Mouse (Mus musculus) mouse embryonic stem cell (cell line): ENCODE data around the gene 5730409E04Rik.

Experiments
- in situ Hi-C, 2 experiments: fragments of 300-500 bp; cut with MboI; formaldehyde crosslinking; loops; 1 replicate in 1 of 2; 3 replicates in 1 of 2; pipeline ENCODE4 v1.14.3; 2019 to 2020; ENCODE audit warnings: low sequenced_read_pairs in 2 of 2, low pct_unique_long_range_greater_than_20kb in 1 of 2, mixed read lengths in 1 of 2; ENCODE audit not compliant: unreplicated experiment in 1 of 2

Gene 5730409E04Rik

DNA sequence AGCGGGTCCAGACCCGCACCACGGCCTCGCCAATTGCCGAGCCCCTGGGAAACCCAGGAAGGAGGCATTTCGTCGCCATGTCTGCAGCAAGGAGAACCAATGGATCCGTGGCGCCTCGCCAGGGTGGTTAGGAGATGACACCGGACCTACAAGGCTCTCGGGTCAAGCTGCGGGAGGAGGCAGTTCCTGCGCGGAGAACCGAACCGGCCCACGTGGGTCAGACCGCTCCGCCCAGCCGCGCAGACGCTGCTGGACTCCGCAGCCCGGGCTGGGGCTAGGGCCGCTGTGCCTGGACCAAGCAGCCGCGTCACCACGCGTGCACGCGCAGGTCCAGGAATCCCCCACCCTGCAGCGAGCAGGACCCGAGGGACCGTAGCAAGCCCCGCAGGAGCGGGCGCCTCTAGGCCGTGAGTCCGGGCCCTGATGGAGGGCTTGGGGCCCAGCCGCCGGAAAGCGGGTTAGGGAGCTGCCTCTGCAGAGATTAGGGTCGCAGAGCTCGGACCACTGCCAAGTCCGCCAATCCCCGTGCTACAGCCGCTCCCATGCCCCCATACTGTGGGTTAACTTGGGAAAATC, at the start of gene 5730409E04Rik:
Gene 5730409E04Rik, plus strand, starts transcription at position 213 of the 576 bp plus-strand sequence.
- in situ Hi-C loops: no loop called here

DNA sequence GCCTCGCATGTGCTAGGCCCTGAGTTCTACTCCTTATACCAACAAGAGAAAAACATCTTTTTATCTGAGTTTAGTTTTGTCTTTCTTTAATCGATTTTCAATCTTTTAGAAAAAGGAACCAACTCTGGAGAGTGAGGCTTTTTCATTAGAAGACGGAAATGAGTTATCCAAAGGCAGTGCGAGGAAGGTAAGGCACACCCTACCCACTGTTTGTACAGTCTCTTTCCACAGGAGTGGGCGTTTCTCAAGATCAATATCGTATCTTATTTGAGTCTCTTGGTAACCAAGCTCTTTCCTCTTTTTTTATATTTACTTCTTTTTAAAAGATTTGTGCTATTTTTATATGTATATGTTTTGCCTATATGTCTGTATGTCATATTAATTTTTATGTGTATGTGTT, 45.8 kb upstream of the 5730409E04Rik start:
- in situ Hi-C loops: no loop called here

DNA sequence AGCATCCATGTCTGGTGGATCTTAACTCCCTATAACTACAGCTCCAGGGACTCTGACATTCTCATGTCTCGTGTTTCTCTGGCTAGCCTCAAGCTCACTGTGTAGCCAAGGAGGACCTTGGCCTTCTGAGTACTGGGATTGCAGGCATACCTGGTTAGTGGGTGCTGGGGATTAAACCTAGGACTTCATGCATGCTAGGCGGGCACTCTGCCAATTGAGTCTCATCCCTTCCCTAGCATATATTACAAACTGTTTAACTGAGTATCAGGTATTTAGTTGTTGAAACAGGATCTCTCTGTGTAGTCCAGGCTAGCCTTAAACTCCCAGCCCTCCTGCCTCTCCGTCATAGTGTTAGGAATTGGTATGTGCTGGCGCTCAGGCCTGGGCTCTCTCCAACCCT, 42.4 kb upstream of the 5730409E04Rik start:
- in situ Hi-C loops: no loop called here

DNA sequence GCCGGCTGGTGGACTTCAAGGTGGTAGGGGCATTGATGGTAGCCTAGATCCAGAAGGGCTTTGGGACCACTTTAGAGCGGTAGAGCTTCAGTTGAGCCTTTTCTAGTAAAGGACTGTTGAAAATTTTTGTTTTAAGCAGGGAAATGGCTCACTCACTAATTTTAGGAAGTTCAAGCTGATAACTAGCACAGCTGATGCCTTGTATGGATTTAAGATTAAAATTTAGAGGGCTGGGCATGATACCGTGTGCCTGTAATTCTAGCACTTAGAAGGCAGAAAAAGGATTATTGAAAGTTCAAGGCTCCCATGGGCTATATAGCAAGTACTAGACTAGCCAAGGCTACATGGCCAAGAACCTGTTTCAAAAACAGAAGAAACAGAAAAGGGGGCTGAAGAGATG, 39.8 kb upstream of the 5730409E04Rik start:
- in situ Hi-C loops: no loop called here

DNA sequence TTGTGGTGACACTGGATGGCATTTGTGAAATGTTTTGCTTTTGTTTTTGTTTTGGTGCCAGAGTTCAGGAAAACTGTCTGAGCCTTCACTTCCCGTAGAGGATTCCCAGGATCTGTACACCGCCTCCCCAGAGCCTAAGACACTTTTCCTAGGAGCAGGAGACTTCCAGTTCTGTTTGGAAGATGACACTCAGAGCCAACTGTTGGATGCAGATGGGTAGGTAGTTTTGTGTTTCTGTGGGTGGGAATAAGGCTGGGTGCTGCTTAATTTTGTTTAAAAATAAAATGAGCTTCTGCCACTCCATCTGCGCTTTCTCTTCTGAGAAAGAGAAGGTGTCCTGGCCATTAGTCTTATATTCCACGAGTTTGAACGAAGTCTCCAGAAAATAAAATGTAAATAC, 33.3 kb upstream of the 5730409E04Rik start:
- in situ Hi-C loops: no loop called here

DNA sequence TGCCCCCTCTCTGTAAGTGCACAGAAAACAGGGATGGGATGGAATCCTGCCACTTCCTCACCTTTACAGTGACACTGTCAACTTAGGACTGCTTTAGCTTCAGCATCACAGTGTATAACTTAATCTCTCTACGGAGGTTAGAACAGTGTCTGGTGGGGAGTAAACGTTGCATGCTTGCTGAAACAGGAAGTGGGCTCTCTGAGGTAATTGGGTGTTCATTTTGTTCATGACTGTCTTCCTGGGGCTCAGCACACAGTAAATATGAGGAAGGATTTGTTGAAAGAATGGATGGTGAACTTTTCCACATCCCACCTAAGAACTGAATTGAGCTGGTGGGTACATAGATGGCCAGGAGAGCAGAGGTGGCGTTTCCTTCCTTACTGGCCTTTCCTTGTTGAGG, 31.7 kb upstream of the 5730409E04Rik start:
- in situ Hi-C loops: no loop called here

DNA sequence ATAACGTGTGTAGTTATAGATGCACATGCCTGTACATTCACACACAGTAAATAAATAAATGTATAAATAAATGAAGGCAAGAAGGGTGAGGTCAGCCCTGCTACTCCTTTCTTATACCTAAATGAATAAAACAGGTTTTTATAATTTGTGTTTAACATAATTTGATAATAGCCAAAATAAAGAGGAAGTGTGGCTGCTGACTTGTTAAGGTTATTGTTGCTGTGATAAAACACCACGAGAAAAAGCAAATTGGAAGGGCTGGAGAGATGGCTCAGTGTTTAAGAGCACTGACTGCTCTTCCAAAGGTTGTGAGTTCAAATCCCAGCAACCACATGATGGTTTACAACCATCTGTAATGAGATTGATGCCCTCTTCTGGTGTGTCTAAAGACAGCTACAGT, 30.5 kb upstream of the 5730409E04Rik start:
- in situ Hi-C loops: no loop called here

DNA sequence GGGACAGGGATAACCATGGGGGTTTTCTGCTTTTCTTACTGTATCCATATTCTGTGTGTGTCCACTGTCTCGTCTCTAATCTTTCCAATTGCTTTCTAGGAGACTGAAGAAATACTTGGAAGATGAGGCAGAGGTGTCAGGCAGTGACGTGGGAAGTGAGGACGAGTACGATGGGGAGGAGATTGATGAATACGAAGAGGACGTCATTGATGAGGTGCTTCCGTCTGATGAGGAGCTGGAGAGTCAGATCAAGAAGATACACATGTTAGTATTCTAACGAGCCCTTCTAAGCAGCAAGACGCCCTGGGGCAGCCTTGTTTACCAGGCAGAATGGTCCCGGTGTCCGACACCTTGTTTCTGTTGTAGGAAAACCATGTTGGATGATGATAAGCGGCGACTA, 23.9 kb upstream of the 5730409E04Rik start:
- in situ Hi-C loops: no loop called here

DNA sequence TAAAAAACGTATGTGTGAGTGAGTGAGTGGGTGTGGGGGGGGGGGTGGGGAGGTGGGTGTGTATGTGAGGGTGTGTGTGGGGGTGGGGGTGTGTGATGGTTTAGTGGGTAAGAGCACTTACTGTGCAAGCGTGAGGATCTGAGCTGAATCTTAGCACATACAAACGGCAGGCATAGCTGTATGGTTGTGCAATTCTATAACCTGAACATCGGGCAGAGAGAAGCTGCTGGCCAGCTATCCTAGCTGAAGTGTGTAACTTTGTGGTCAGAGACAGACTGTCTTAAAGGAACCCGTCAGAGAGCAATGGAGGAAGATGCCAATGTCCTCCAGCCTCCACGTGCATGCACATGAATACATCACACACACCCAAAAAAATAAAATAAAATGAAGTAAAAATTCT, 17.6 kb upstream of the 5730409E04Rik start:
- in situ Hi-C loops: no loop called here

DNA sequence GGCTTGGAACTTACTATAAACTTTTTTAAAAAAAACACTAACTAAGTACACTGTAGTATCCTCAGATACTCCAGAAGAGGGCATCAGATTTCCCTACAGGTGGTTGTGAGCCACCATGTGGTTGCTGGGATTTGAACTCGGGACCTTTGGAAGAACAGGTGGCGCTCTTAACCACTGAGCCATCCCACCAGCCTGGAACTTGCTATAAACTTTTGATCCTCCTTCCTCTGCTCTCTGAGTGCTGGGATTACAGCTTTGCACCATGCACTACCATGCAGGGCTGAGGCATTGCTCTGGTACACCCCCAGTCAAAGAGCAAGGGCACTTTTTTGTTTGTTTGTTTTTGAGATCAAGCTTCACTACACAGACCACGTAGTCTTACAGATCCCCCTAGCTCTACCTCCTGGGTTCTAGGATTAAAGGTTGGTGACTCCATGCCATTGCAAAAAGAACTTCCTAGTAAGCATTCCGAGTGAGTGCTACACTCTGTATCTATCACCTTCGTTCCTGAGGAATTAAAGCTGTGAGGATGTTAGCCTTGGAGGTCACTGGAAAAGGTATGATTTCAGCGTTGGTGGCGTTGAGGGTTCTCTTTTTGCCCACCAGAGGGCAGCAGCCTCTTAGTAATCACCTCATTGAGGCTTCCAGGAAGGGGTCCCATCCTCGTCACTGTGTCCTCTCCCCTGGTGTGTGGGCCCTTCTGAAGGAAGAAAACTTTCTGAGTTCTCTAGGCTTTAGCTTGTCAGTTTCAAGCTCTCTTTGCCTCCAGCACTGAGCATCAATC, 9.5 kb upstream of the 5730409E04Rik start:
- in situ Hi-C loops: no loop called here

DNA sequence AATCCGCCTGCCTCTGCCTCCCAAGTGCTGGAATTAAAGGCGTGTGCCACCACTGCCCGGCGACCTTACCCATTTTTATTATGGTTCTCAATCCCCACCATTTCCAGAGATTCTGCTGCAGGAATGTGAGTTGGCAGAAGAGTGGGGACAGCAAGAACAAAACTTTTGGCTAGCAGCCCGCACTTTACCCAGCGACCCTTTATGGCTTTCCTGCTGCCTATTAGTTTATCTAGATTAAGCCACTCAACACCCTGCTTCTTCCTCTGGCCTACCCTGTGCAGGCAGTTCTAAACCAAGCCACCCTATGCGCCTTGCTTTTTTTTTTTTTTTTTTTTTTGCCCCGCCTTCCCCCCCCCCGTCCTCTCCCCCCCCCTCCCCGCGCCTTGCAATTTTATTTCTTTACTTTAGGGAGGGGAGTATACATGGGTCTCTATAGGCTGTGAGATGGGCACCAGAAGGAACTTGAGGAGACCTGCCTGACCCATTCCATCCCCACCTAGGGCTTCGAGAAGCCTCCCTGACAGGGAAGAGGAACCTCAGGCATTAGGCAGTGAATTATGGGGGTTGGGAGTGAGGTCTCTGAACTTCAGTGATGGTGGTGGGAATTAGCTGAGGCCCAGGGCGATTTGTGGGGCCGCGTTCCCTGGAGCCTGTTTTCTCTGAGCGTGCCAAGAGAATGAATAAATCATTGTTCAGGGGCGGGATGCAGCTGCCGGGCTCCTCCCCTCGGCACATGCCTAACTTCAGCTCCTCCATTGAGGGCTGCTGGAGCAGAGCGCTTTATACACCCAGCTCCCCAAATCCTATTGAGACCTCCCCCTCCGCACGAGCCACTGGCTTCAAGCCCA, 7.8 kb upstream of the 5730409E04Rik start:
- in situ Hi-C loops: no loop called here

DNA sequence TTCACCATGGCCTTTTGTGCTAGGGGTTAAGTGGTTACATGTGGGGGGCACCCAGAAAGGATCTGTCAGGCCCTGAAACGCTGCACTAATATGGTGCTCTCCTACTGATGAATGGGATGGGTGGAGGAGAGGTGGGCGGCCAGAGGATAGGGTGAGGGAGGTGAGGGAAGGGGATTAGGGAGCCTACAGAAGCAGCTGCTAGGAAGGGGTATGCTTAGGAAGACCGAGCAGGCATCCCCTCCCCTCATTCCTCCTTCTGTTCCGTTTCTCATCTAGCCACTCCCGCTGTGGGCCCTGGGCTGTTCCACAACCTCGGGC, 7.2 kb upstream of the 5730409E04Rik start:
- in situ Hi-C loops: no loop called here

DNA sequence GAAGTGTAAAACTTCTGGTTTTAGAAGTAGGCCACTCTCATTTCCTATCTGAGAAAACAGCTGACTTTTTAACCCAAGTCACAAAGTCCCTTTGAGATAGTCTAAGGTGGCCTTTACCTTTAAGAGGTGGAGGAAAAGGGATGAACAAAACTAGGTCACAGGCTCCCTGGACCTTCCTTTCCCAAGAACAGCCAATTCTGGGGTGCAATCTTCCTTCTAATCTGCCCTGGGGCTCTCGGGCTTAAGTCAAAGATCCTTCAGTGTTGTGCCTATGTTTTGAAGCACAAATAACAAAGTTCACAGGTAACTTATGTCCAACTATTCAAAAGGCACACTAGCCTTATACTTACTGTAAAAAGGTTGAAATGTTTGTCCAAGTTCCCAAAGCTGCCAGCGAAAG, 5.5 kb upstream of the 5730409E04Rik start:
- in situ Hi-C loops: no loop called here

DNA sequence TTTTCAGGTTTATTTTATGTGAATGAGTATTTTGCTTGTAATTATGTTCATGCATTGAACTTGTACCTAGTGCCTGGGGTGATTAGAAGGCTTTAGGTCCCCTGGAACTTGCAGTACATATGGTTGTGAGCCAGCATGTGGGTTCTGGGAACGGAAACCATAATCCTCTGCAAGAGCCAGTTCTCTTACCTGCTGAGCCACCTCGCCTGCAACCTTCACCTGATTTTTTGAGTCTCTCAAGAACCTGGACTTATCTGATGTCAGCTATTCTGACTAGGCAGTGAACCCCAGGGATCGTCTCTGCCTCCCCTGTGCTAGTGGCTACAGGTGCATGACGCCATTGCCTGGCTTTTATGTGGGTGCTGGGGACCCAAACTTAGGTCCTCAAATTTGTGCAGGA, 3.9 kb upstream of the 5730409E04Rik start:
- in situ Hi-C loops: no loop called here

DNA sequence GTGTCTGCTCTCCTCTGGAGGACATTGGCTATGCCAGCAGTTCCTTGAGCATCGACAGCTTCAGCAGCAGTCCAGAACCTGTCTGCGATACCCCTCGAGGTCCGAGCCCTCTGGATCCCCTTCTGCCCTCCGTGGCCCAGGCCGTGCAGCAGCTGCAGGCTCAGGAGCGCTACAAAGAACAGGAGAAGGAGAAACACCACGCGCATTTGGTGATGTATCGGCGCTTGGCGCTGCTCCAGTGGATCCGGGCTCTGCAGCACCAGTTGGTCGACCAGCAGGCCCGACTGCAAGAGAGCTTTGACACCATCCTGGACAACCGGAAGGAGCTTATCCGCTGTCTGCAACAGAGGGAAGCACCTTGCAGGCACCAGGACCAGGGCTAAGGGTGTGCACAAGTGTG, 2.4 kb downstream of the 5730409E04Rik start:
- in situ Hi-C loops: no loop called here

DNA sequence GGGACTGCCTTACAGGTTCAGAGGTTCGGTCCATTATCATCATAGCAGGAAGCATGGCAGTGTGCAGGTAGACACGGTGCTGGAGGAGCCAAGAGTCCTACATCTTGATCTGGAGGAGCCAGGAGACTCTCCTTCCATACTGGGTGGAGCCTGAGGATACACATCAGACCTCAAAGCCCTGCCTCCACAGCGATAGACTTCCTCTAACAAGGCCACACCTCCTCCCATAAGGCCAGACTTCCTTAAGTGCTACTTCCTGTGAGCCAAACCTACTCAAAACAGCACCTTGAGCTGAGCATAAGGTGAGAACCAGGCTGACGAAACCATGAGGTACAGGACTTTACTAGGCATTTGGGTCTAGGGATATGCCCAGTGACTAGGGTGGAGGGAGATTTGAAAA, 6.7 kb downstream of the 5730409E04Rik start:
- in situ Hi-C loops: no loop called here

DNA sequence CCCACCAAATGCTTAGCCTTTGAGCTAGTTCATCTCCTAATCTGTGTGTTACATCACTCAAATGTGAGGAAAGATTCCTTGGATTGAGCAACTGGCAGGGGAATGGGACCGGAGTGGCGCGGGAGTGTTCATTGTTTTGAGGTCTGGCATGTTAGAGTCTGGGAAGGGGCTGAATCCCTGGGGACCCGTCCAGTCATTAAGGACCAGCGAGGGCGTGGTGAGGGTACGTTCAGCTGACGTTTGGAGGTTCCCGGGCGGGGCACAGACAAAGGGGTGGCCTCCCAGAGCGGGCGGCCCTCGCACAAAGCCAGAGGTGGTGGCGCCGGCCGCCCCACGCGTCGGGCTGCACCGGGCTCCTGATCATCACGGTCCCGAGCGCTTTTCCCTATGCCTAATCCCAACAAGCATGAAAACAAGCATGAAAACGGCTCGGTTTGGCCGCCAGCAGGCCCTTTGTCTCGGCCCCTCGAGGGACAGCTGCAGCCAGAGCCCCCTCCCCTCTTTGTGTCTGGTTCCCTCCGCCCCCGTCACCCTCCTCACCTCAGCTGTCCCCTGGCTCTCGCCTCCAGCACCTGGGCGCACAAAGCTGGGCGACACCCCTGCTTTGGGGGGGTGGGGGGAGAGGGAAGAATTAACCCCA, 10.2 kb downstream of the 5730409E04Rik start:
- in situ Hi-C loops: no loop called here

DNA sequence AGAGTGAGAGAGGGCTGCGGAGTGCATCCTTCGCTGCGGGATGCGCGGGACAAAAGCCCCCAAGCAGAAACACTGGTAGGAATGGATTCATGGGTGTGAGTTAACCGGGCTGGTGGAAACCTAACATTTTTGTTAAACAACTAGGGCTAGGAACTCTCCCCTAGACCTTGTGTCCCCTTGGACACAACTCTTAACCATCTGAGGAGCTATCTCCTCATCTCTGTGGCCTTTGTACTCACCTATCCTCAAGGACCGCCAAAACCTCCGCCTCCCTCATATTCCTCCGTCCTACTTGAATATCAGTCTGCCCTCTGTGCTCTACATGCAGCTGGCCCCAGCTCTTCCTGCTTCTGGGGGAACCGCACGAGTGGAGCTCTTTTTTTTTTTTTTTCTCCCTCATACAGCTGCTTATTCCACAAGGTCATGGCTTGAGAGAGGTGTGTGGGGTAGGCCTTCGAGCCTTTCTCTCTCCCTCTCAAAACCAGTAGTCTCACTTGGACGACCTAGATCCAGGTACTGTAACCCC, 10.8 kb downstream of the 5730409E04Rik start:
- in situ Hi-C loops: no loop called here
